Mouse (Mus musculus): ENCODE measurements around the gene Fmo6. TPM values are rescaled to one million over a fixed set of nuclear protein-coding genes. Genes with fewer than 3 reads are reported as not detected.

Fmo6 gene
- total RNA-seq (2023), result not detected

DNA sequence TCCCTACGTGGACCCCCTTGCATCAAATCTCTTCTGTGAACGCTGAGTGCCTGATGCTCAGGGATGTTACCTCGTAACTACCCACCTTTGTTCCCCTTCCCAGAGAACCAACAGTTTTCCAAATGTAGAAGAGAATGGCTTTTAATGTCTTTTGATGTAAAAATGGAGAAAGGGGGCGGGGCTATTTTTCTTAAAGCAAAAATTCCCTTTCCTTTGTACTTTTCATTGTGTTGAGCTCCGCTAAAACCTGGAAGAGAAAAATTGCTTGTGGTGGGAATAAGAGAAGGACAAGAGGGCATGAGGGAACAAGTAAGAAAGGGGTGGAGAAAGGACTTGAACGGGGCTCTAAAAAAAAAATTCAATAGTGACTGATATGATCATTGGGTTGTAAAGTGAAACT, at the start of gene Fmo6:
Fmo6 (minus strand) TSS at position 101 of the 400 bp plus-strand sequence.

DNA sequence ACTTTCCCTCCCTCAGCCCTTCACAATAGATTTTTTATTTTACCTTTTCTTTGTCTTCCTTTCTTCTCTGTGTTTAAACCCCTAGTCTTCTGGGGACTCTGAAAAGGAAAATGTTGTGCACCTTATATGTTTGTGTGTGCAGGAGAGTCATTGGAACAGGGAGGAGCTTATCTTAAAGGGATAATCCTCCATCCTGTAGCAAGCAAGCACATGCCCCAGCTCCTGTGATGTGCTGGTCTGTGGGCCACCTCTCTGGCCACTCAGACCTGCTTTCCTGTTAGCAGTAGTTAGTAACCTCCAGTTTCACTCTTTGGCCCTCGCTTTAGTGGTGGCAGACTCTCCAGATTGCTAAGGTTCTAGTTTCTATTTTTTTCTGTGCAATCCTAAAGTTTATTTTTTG, 47.1 kb upstream of the Fmo6 start, which contains the start of gene Fmo3:
Fmo3 (minus strand) TSS at position 101 of the 400 bp plus-strand sequence.

DNA sequence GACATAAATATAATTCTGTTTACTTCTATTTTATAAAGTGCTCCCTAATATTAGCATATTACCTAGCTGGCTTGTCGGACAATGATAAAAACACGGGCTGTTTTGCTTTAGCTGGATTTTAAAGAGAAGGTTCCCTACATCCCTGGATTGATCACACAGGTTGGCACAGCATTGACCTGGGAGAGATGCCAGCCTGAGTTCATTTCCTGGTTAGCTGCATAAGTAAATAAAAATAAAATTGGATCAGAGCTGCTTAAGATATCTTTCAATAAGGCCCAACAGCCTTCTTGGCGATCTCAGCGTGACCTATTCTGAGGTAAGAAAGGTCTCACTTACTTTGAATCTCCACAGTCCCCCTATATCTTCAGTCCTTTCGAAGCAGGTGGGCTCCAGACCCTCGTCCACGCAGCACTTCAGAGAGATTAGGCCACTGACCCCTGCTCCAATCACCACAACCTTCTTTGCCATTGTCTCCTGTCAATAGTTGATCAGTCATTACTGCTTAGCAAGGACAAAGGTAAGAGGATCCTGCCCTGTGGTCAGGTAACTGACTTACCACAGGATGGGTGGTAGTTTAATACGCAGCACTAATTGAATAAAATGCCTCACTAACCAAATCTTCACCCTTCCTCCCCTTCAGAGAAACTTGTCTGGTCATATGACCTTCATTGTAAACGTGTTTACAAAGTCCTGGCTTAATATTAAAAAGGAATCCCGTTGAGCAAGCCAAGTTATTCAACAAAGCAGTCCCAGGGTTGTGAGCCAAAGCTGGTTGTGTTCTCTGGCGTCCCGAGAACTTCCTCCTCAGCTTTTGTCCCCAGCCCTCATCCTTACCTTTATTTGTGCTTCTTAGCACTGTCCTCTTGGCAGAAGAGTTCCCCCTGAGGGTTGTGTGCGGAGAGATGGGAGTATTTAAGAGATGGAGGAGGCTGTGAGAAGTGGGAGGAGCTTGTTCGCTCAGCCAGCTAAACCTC, 39.2 kb downstream of the Fmo6 start, which contains the start of gene Fmo2:
Fmo2 (minus strand) TSS at position 889 of the 974 bp plus-strand sequence.

Other genes with a start within 250 kb of the Fmo6 start
- 501 TPM for gene Prrc2c, start 197.0 kb downstream of the Fmo6 start, total RNA-seq (2023)
- gene Fmo4, start 123.5 kb downstream of the Fmo6 start, total RNA-seq (2023), result not detected
- gene Fmo1, start 70.9 kb downstream of the Fmo6 start, total RNA-seq (2023), result not detected
- gene Fmo2, start 38.8 kb downstream of the Fmo6 start, total RNA-seq (2023), result not detected
- gene Fmo3, start 47.0 kb upstream of the Fmo6 start, total RNA-seq (2023), result not detected
- not detected for gene Mroh9, start 148.2 kb upstream of the Fmo6 start, total RNA-seq (2023)

All from CD8-positive naive resting alpha-beta T cell, adult 57 days (primary cell).